Mouse (Mus musculus) neural tube, embryonic 11.5 days (tissue): ENCODE data around the gene Ccdc28b. TPM values are rescaled to one million over a fixed set of nuclear protein-coding genes. Genes with fewer than 3 reads are reported as not detected.

Experiments
- ATAC-seq: fragments of 200-750 bp; cut with Nextera tagmentation; 2 replicates; pipeline ENCODE4 v1.8.0; 2017; ENCODE audit warnings: moderate number of reproducible peaks, mild to moderate bottlenecking, moderate TSS enrichment, moderate library complexity; ENCODE audit not compliant: insufficient read depth, low FRiP score, low TSS enrichment
- DNase-seq: peaks from one replicate; pipeline ENCODE4 v3.0.0-alpha.2; 2015; ENCODE audit warnings: low spot score
- H3K27ac ChIP-seq: fragments of 300-500 bp; sonication (generic); 2 replicates; pipeline ENCODE4 v1.5.1; 2014; ENCODE audit warnings: low read depth, mild to moderate bottlenecking, low read length
- H3K27me3 ChIP-seq: fragments of 300-500 bp; sonication (generic); 2 replicates; pipeline ENCODE4 v1.6.1; 2014; ENCODE audit warnings: mild to moderate bottlenecking, low read length, mixed read lengths; ENCODE audit not compliant: control insufficient read depth, insufficient read depth
- H3K36me3 ChIP-seq: fragments of 300-500 bp; sonication (generic); 2 replicates; pipeline ENCODE4 v1.6.1; 2014; ENCODE audit warnings: mild to moderate bottlenecking, low read length, moderate library complexity, mixed read lengths; ENCODE audit not compliant: control insufficient read depth, insufficient read depth
- H3K4me1 ChIP-seq: fragments of 300-500 bp; sonication (generic); 2 replicates; pipeline ENCODE4 v1.6.1; 2014; ENCODE audit warnings: low read length, mixed read lengths; ENCODE audit not compliant: control insufficient read depth, insufficient read depth
- H3K4me2 ChIP-seq: fragments of 300-500 bp; sonication (generic); 2 replicates; pipeline ENCODE4 v1.6.1; 2014; ENCODE audit warnings: low read depth, mild to moderate bottlenecking, moderate library complexity
- H3K4me3 ChIP-seq: fragments of 300-500 bp; sonication (generic); 2 replicates; pipeline ENCODE4 v1.5.1; 2014; ENCODE audit warnings: low read depth, low read length
- H3K9ac ChIP-seq: fragments of 300-500 bp; sonication (generic); 2 replicates; pipeline ENCODE4 v1.6.1; 2014; ENCODE audit warnings: mild to moderate bottlenecking, low read length
- H3K9me3 ChIP-seq: fragments of 300-500 bp; sonication (generic); 2 replicates; pipeline ENCODE4 v1.6.1; 2016; ENCODE audit warnings: low read length; ENCODE audit not compliant: control insufficient read depth
- WGBS: fragments of 180-500 bp; shearing (Covaris S2); extraction: QIAGEN DNeasy Blood & Tissue Kit; methylation state at CpG from one replicate; pipeline ENCODE4 v1.1.7; 2014; 5-methylcytosine and 5-hydroxymethylcytosine counted together
- polyA plus RNA-seq: library from polyadenylated mRNA; unstranded; fragments of >200 nt; fragmentation: Nextera tagmentation; extraction: Ambion mirVana; gene quantifications from 2 replicates; pipeline ENCODE4 v1.2.1, GENCODE M21; 2014

The Ccdc28b gene
- polyA plus RNA-seq, 1 experiment from 2014 or later = 69.4 TPM

- H3K27me3 ChIP-seq = no peaks in the 10 kb centered on the region
- no peaks in the 10 kb centered on the region for H3K9me3 ChIP-seq
- H3K4me3 ChIP-seq = 0 out of 2 replicates have a peak overlapping the region, but pooled peaks have one; percentile 30
- no peak overlapping the region; the same call in 1 of the 2 replicates for H3K9ac ChIP-seq
- no peaks in the 10 kb centered on the region for H3K4me1 ChIP-seq
- H3K27ac ChIP-seq = no peak overlapping the region
- DNase-seq (no peak), ATAC-seq (no peak)
- 75% methylated on average over 1 of the region's 1 CpGs for WGBS
- no peaks in the 10 kb centered on the region for H3K36me3 ChIP-seq
- H3K4me2 ChIP-seq = peak overlapping the region; percentile 58
These were observed 39.4 kb downstream of the Ccdc28b start for GRCm38 (mm10) chr4:129584370-129584769.

- ATAC-seq (no peak), DNase-seq (no peak)
- H3K36me3 ChIP-seq = no peaks in the 10 kb centered on the region
- H3K27me3 ChIP-seq = no peaks in the 10 kb centered on the region
- no peak overlapping the region for H3K27ac ChIP-seq
- no peak overlapping the region for H3K4me2 ChIP-seq
- H3K4me3 ChIP-seq = no peak overlapping the region
- no peak overlapping the region for H3K9ac ChIP-seq
- H3K9me3 ChIP-seq = no peaks in the 10 kb centered on the region
- WGBS = 93% methylated on average over 1 of the region's 1 CpGs
- no peaks in the 10 kb centered on the region for H3K4me1 ChIP-seq
These were observed 41.5 kb downstream of the Ccdc28b start for GRCm38 (mm10) chr4:129582251-129582650.

GRCm38 (mm10) chr4:129580347-129580746, 43.4 kb downstream of the Ccdc28b start:
- Histone ChIP-seq H3K9ac (no peak overlapping the region), H3K9me3 (no peaks in the 10 kb centered on the region), H3K27ac (no peak overlapping the region), H3K27me3 (no peaks in the 10 kb centered on the region), H3K4me3 (no peak overlapping the region), H3K36me3 (no peaks in the 10 kb centered on the region), H3K4me1 (no peaks in the 10 kb centered on the region), H3K4me2 (no peak overlapping the region)
- ATAC-seq (no peak), DNase-seq (no peak)
- 72% methylated on average over 7 of the region's 7 CpGs for WGBS

- DNase-seq = no peak
- H3K9me3 ChIP-seq = no peaks in the 10 kb centered on the region
- no peak within 1 kb of the TSS for H3K9ac ChIP-seq
- no peaks in the 10 kb centered on the region for H3K27me3 ChIP-seq
- H3K4me1 ChIP-seq = no peaks in the 10 kb centered on the region
- no peak within 1 kb of the TSS for H3K4me3 ChIP-seq
- 85% methylated on average over 5 of the region's 5 CpGs for WGBS
- no peak within 1 kb of the TSS for H3K4me2 ChIP-seq
- H3K36me3 ChIP-seq = no peaks in the 10 kb centered on the region
- no peak for ATAC-seq
- no peak within 1 kb of the TSS for H3K27ac ChIP-seq
These were observed 45.3 kb downstream of the Ccdc28b start, which contains the start of gene Fam167b for GRCm38 (mm10) chr4:129578466-129578865. Gene Fam167b, minus strand, starts transcription at chr4:129578549.

GRCm38 (mm10) chr4:129577688-129578087, 46.1 kb downstream of the Ccdc28b start:
- no peak overlapping the region for H3K4me2 ChIP-seq
- no peak overlapping the region for H3K9ac ChIP-seq
- no peak overlapping the region for H3K27ac ChIP-seq
- no peaks in the 10 kb centered on the region for H3K36me3 ChIP-seq
- WGBS = 84% methylated on average over 7 of the region's 7 CpGs
- H3K27me3 ChIP-seq = no peaks in the 10 kb centered on the region
- DNase-seq = no peak
- no peaks in the 10 kb centered on the region for H3K4me1 ChIP-seq
- H3K9me3 ChIP-seq = no peaks in the 10 kb centered on the region
- no peak for ATAC-seq
- H3K4me3 ChIP-seq = no peak overlapping the region

- 36% methylated on average over 21 of the region's 21 CpGs for WGBS
- Histone ChIP-seq H3K4me1 (no peaks in the 10 kb centered on the region), H3K36me3 (no peaks in the 10 kb centered on the region), H3K27me3 (no peaks in the 10 kb centered on the region), H3K4me3 (no peak overlapping the region), H3K9ac (no peak overlapping the region; the same call in 1 of the 2 replicates), H3K27ac (no peak overlapping the region), H3K4me2 (no peak overlapping the region), H3K9me3 (no peaks in the 10 kb centered on the region)
- ATAC-seq (no peak; the same call in 1 of the 2 replicates), DNase-seq (peak; percentile 77)
These were observed 46.8 kb downstream of the Ccdc28b start for GRCm38 (mm10) chr4:129576863-129577491.

GRCm38 (mm10) chr4:129575171-129575844, 48.4 kb downstream of the Ccdc28b start:
- Histone ChIP-seq H3K9me3 (no peaks in the 10 kb centered on the region), H3K4me3 (no peak overlapping the region), H3K4me1 (no peaks in the 10 kb centered on the region), H3K9ac (no peak overlapping the region), H3K4me2 (no peak overlapping the region), H3K36me3 (no peaks in the 10 kb centered on the region), H3K27ac (no peak overlapping the region), H3K27me3 (no peaks in the 10 kb centered on the region)
- ATAC-seq (no peak), DNase-seq (no peak)
- WGBS = 42% methylated on average over 7 of the region's 8 CpGs

- H3K4me3 ChIP-seq = no peak within 1 kb of the TSS
- no peak within 1 kb of the TSS for H3K4me2 ChIP-seq
- ATAC-seq (no peak), DNase-seq (no peak)
- 91% methylated on average over 8 of the region's 8 CpGs for WGBS
- H3K4me1 ChIP-seq = no peaks in the 10 kb centered on the region
- no peak within 1 kb of the TSS for H3K27ac ChIP-seq
- no peaks in the 10 kb centered on the region for H3K36me3 ChIP-seq
- no peaks in the 10 kb centered on the region for H3K27me3 ChIP-seq
- H3K9ac ChIP-seq = no peak within 1 kb of the TSS
- H3K9me3 ChIP-seq = no peaks in the 10 kb centered on the region
These were observed 50.3 kb downstream of the Ccdc28b start, which contains the start of gene Lck for GRCm38 (mm10) chr4:129573430-129573829. Gene Lck, minus strand, starts transcription at chr4:129573641.

GRCm38 (mm10) chr4:129573093-129573370, 50.7 kb downstream of the Ccdc28b start:
- ATAC-seq (no peak), DNase-seq (no peak)
- Histone ChIP-seq H3K27ac (no peak overlapping the region), H3K4me2 (no peak overlapping the region), H3K4me1 (no peaks in the 10 kb centered on the region), H3K9ac (no peak overlapping the region), H3K9me3 (no peaks in the 10 kb centered on the region), H3K27me3 (no peaks in the 10 kb centered on the region), H3K4me3 (no peak overlapping the region), H3K36me3 (no peaks in the 10 kb centered on the region)
- 98% methylated on average over 4 of the region's 4 CpGs for whole genome bisulfite sequencing
